Mouse (Mus musculus) spleen, postnatal 36 days (tissue): ENCODE data around the gene Clec2d.
A peak's percentile ranks its signal among the peaks of the same experiment; 100 is the strongest.
"Not testable (repeated sequence)": the region's sequence is repeated elsewhere in the genome, so short reads cannot be mapped to it uniquely, and the experiment has no call there.

ENCODE experiments used
- DNase-seq, 2 experiments: peaks; one replicate each; pipeline ENCODE4 v3.0.0; 2022; ENCODE audit warnings: low spot score in 2 of 2, mixed read lengths in 1 of 2

Clec2d gene

DNA sequence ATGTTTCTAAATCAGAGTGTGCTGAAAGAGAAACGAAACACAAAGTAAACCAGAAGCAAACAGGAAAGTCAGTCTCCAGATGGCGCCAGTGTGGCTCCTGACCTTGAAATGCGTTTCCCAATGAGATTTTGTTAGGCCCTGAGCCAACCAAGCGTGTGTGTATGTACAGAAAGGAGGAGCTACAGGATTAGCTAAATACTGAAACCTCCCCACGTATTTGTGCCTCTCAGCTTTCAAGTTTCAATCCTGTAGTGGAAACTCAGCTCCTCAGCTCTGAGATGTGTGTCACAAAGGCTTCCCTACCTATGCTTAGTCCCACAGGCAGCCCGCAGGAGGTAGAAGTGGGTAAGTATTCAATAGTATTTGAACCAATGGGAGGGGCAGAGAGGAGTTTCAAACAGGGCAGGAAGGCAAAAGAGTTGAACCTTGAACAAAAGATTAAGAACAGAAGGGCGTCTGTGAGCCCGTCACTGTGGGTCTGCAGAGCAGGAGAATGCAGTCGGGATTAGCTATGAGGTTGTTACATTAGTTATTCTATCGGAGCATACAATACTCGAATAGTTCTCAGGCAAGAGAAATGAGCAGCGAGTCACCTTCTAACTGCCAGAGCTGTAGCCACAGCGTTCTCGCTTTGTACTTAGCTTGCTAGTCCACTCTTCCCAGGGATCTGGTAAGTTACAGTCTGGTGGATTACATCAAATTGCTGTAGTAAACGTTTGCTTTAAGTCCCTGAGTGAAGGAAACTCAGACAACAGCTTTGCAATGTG, at the start of gene Clec2d:
Clec2d (plus strand) TSS at position 213 of the 767 bp plus-strand sequence.
- DNase-seq: peak; percentile 85 to 89

DNA sequence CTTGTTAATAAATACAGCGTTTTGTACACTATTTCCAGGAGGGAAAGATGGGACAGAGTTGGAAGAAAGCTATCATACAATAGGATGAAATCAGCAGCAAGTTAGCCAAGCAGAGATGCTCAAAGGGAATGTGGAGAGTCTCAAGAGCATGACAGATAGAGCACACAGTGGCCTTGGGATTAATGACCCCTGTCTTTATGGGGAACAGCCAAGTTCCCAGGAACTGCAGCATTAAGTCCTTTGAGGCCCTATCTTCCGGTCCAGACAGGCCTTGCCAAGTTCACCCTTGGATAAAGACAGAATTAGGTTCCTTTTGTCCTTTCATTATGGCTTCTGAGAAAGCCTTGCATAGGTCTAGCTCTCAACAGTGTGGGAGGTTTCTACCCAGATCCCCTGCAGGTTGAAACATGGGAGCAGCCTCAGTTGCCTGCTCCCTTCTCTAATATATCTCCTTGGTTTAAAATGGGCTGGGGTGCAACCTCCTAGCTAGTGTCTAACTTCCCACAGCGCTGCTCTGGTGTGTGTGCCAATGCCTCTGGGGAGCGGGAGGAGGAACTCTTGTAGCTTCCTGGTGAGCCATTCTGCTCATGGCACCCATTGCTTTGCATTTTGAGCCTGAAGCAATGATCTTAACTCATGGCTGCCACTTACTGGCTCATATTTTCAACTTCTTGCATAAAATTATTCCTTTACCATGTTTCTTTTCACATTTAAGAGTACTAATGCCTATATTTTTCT, 47.6 kb upstream of the Clec2d start:
- DNase-seq: no peak

DNA sequence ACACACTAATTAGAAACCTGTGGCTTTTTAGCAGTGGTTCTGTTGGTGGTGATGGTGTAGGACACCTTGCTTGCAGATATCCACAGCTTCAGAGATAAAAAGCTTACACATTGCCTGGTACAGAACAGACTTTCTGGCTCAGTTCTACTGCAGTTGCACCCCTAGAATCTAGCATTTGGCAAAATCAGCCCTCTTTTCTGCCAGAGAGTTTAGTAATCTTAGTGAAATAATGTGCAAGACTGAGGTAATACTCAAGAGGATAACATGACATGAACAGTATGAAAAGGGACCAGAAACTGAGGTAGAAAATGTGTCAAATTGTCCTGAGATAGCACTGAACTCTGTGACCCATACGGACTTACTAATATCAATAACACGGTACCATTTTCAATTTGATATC, 33.6 kb upstream of the Clec2d start:
- DNase-seq: no peak

DNA sequence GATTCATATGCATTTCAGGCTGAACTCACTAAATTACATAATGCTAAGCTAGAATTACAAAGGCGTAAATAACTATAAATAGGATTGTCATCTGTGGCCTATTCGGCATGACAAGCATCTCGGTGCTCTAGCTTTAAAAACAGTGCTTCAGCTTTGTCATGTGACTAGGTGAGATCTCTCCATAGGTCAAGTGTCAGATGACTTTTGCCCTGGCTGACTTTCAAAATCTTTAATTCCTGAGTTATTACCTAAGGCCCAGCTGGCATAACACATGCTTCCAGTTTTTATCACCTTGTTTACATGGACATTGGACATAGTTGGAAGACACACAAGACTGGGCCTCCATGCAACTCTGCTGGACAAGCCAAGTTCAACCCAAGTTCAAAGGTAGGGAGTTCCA, 20.3 kb upstream of the Clec2d start:
- no peak for DNase-seq

DNA sequence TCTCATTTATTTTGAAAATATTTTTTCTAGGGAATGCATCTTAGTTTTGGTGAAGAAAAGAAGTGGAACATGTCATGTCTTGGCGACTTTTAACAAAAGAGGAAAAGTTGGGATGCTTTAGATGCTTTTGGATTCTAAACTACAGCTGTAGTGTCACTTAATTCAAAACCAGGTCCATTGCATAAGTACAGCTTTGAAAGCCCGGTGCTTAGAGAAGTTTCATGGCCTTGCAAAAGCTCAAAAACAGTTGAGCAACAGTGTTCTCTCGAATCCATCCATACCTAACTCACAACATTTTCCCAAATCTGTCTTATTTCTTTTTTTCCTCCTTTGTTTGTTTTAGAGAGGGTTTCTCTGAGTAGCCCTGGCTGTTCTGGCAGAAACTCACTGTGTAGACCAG, 19.3 kb upstream of the Clec2d start:
- DNase-seq: no peak

DNA sequence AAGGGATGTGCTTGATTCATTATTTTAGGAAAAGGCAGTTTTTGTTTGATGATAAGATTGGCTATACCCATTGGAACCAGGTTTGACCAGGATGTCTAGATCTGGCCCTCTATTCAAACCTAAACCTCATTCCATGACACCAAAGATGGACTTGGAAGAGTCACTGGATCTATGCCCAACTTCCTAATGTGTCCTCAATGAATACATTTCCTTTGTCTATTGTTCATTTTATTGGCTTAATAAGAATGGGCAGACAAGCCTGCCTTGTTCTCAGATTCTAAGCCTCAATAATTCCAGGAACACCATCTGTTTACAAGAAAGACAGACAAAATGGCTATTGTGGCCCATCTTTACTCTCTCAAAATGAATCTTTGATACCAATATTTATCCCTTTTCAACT, 18.5 kb upstream of the Clec2d start:
- DNase-seq: no peak

DNA sequence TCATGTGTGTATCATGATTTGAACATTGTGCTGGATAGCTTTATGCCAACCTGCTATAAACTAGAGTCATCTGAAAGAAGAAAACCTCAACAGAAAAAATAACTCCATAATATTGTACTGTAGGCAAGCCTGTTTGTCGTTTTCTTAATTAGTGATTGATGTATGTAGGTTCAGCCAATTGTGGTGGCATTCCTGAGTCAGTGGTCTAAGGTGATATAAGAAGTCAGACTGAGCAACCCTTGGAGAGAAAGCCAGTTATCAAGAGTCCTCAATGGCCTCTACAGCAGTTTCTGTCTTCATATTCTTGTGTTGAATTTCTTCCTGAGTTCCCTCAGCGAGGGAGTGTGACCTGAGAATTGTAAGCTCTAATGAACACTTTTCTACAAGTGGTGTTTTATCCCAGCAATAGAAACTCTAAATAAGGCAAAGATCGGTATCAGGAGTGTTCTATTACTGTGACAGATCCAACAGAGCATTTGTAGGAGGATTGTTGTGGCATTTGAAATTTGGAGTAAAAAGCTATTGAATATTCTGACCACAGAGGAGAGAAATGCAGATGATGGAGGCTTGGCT, 17.7 kb upstream of the Clec2d start:
- DNase-seq: no peak

DNA sequence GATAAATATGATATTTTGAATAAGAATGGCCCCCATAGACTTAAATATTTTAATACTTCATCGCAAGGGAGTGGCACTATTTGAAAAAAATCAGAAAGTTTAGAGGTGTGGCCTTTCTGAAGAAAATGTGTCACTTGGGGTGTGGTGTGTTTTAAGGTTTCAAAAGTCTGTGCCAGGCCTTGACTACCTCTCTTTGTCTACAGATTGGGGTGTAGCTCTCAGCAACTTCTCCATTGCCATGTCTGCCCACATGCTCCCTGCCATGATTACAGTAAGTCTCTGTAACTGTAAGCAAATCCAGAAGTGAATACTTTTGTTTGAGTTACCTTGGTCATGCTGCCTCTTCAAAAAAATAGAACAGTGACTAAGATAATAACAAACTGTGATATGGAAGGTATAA, 16.8 kb upstream of the Clec2d start:
- DNase-seq: no peak

DNA sequence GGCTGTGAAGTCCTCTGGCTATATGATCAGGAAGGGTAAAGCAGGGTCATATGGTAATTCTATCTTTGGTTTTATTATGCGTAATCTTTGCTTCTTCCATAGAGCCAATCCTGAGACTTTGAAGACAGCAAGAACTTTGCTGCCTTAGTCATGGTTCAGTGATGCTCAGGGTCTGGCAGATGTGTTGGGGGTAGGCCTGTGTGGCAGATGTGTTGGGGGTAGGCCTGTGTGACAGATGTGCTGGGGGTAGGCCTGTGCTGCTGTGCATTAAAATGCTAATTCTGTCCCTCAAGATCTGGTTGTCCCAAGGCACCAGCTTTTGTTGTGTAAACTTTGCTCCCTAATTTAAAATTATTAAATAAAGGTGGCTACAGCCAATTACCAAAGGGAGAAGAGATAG, 9.5 kb upstream of the Clec2d start:
- DNase-seq: no peak

DNA sequence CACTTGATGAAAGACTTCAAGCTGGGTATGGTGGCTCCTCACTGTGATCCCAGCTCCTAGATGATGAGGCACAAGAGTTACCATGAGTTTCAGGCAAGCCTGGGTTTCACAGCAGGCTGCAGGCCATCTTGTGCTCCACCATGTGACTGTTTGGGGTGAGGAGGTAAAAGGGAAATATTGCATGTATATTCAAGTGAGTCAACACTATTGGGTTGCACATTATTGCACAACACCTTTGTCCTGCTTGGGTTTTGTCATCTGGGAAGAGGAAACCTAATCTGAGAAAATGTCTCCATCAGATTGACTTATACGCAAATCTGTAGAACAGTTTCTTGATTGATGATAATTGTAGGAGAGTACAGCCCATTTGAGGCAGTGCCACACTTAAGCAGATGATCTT, 8.7 kb upstream of the Clec2d start:
- no peak for DNase-seq

DNA sequence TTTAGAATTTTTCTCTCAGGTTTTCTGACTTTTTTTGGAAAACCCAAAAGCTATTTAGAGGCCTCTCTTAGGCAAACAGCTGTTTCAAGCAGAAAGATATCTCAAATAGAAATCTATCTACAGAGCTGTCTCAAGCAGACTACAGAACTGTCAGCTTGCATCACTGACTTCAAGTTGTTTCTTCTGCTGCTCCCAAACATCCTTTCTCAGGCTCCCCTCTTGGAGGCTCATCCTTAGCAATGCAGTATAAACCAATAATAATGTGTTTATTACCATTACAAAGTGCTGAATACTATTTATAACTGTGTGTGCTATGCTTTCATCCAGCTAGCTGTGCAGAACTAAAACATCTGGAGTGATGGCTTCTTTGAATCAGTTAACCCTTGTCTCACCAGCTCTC, 5.6 kb upstream of the Clec2d start:
- no peak for DNase-seq

DNA sequence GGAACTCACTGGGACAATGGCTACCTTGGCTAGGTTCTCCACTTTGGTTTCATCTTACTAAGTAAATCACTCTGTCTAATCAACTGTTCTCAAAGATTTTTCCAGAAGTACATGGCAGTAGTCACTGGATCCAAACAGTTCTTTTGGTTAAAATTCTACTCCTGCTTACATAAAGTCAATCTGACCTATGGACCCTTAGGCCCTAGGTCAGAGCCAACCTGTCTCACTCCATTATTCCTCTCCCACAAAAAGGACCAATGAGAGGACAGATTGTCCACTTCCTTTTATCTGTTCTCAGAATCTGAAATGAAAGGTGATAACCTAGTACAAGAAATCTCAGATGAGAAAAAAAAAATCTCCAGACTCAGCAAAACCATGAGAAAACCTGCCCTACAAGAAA, 4.8 kb upstream of the Clec2d start:
- DNase-seq: no peak

DNA sequence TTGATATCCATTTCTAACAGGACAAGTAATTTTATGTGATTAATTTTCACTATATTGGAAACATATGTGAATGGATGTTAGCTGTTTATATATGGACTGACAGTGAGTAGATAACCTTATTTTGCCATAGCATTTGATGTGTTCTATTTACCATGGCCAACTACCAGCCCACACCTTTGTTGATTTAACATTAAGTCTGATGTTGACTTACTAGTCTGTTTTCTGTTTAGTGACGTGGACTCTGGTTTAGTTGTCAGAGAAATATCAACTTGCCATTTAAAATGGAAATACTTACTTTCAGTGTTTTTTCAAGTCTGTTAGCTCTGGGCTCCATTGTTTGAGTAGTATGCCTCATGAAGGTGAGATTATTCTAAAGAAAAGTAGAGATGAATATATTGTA, 3.8 kb upstream of the Clec2d start:
- no peak for DNase-seq

DNA sequence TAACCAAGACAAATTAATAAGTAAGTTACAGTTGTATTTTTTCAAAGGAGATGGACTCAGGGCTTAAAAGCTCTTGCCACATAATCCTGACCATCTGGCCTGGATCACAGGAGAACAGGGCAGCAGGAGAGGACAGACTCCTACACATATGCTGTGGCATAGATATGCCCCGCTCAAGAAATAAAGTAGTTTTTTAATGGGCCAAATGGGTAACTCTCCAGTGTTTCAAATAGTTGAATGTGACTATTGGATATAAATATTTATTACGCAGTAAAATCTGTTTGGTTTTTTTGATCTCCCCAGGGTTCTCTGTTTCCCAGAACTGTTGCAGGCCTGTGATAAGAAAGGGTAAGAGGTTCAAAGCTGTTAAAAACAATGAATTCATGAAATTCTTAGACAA, 1.1 kb upstream of the Clec2d start:
- no peak for DNase-seq

DNA sequence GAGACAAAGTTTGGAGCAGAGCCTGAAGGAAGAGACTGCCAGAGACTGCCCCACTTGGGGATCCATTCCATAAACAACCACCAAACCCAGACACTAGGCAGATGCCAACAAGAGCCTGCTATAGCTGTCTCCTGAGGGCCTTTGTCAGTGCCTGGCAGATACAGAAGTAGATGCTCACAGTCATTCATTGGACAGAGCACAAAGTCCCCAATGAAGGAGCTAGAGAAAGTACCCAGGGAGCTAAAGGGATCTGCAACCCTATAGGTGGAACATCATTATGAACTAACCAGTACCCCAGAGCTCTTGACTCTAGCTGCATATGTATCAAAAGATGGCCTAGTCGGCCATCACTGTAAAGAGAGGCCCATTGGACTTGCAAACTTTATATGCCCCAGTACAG, 584 bp upstream of the Clec2d start:
- not testable (repeated sequence) for DNase-seq

DNA sequence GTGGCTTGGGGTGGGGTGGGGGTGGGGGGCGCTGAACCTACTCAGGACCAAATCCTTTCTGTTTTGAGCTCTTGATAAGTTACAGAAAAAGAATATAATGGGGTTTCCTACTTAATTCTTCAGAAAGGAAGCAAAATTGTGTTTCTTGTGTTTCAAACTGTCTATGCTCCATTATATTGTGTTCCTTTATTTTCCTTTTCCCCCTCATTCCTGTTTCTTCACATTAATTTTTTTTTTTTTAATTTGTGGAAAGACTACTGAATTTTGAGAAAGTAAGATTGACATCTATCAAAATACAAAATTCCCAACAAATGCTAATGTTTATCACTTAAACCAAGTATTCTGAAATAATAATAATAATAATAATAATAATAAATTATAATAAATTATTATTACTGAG, 834 bp downstream of the Clec2d start:
- no peak for DNase-seq

DNA sequence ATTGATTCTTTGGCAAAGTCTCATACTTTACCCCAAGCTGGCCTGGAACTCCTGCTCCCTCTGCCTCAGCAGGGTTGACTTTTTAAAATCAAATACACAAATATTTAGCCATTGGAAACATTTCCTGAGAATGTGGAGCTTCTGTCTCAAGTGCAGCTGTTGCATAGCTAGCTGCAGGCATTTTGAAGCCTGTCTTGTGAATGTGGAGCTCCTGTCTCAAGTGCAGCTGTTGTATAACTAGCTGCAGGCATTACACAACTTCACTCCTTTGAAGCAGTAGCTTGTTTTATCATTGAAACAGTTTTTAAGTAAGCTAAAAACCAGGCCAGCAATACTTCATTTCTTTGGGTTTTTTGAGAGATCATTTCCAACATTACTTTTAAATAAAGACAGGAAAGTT, 1.3 kb downstream of the Clec2d start:
- no peak for DNase-seq

DNA sequence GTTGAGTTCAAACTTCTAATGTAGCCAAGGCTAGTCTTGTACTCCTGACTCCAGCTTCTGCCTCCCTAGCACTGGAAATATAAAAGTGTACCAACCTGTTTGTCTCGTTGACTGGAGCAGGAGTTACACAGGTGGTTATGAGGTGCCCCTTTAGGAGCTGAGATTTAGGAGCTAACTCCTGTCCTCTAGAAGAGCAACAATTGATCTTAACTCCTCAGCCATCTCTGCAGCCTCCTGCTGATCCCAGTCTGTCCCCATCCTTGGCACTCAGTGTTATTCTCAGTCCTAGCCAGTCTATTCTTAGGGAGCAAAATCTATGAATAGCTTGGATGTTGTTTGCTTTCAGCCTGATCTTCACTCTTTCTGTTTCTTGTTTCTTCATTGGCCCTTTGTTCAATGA, 2.1 kb downstream of the Clec2d start:
- DNase-seq: no peak

DNA sequence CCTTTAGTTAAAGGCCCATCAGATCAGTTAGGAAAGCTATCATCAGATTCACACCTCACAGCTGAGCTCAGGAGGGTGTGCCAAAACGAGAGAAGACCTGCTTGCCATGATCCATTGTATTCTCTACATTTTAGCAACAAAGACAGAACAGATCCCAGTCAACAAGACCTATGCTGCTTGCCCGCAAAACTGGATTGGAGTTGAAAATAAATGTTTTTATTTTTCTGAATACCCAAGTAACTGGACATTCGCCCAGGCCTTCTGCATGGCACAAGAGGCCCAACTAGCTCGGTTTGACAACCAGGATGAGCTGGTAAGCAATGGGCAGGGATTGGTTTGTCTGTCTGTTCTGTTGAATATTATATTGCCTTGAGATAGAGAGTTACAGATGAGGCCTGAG, 3.6 kb downstream of the Clec2d start:
- DNase-seq: not testable (repeated sequence)

DNA sequence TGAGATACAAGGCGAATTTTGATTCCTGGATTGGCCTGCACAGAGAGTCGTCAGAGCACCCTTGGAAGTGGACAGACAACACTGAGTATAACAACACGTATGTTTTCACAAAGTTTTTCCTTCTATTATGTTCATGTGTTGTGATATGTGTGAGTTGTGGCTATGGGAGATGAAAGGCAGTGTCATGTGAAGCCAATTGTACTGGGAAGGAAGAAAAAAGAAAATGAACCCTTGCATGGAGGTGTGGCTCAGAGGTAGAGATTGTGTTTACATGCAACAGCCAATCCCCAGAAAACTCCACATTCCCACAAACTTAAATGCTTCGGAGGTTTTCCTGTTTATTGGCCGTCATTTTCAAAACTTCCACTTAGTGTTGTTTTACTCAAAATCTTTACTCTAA, 4.4 kb downstream of the Clec2d start:
- no peak for DNase-seq

DNA sequence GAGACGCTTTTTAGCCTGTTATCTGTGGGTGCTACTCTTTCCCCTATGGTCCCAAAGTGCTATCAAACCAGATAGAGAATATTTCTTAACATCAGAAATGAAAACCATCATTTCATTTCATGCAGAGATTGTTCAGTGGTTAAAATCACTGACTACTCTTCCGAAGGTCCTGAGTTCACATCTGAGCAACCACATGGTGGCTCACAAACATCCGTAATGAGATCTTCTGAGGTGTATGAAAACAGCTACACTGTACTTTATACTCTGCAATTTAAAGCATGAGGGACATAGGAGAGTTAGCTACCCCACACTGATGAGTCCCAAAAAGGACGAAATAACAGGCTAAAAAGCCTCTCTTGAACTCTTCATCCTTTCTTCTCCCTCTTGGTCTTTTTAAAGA, 5.6 kb downstream of the Clec2d start:
- DNase-seq: no peak

DNA sequence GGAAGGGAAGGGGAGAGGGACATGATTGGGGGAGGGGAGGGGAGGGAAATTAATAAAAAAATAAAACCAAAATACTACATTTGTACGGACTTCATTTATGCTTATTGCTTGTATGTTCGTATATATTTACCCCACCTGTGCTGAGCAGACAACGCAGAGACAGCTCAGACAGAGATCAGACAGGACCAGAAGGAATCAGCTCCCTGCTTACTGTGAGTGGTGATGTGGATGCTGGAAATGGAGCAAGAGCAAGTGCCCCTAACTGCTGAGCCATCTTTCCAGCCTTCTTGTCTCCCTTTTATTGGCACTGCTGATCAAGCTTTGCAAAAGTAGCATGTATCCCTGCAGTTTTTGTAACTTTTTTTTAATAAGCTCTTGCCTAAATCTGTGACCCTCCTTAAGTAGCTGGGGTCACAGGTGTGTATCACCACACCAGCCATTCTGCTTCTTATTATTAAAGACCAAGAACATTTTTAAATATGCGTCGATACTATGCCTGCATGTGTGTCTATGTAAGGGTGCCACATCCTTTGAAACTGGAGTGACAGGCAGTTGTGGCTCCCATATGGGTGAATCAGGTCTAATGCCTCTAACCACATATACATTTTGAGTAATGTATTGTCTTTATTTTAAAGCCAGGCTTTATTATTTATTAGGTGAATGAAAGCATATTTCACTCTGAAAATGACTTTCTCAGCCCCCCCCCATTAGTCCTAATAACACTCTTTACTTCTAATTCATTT, 6.2 kb downstream of the Clec2d start:
- DNase-seq: no peak
